Comparison of ENCODE assay signal across 20 mouse cellular contexts in genomic region chr7:134719406-134719805, GRCm38 (mm10). TPM values are rescaled to one million over a fixed set of nuclear protein-coding genes. Genes with fewer than 3 reads are reported as not detected.
A peak's percentile ranks its signal among the peaks of the same experiment; 100 is the strongest.
DNase-seq lines count a peak whose midpoint lies in the region; ATAC-seq lines count a peak whose summit lies in the region.
"Had no signal": no experiment of that assay in that cellular context is flagged by ENCODE, and none has a peak within 500 bp of the region (broad histone marks: within the 10 kb centered on the region; RNA-seq: fewer than 3 reads in every experiment).

No protein-coding gene starts in this region.

- H3K27me3 ChIP-seq in midbrain, embryonic 11.5 days (ENCODE audit: control insufficient read depth, insufficient read depth, low read length), result no peaks in the 10 kb centered on the region
- no peaks in the 10 kb centered on the region for H3K27me3 ChIP-seq in midbrain, embryonic 16.5 days (ENCODE audit: control insufficient read depth, insufficient read depth, low read depth, low read length)
- H3K27me3 ChIP-seq: CH12.LX, Patski had no signal

- peak; percentile 58 for DNase-seq in heart, adult 11 months
- no peak for DNase-seq in heart, adult 8-10 months (ENCODE audit: low spot score)
- peak; percentile 77 for DNase-seq in midbrain, embryonic 11.5 days (ENCODE audit: low spot score, missing footprints)
- DNase-seq: adrenal gland, adult 2 months; adrenal gland, adult 8-10 months; adrenal gland, postnatal 10 days; adrenal gland, postnatal 14 days; adrenal gland, postnatal 25 days; adrenal gland, postnatal 36 days; B cell, adult 2 months; cerebellum, adult 11 months; cerebellum, adult 11-12 months; cerebellum, adult 18-20 months had no signal

- no peak overlapping the region for H3K4me3 ChIP-seq in midbrain, embryonic 11.5 days (ENCODE audit: low read depth, low read length)
- no peak overlapping the region for H3K4me3 ChIP-seq in midbrain, embryonic 16.5 days (ENCODE audit: low read depth, low read length)

- no peak overlapping the region for H3K27ac ChIP-seq in midbrain, embryonic 11.5 days (ENCODE audit: low read depth, low read length)
- H3K27ac ChIP-seq in midbrain, embryonic 16.5 days (ENCODE audit: low read length), result no peak overlapping the region

- 71% methylated on average over 3 of the region's 3 CpGs for WGBS in midbrain, embryonic 11.5 days
- WGBS in midbrain, embryonic 16.5 days, result 77% methylated on average over 3 of the region's 3 CpGs

- H3K9me3 ChIP-seq in midbrain, embryonic 11.5 days (ENCODE audit: control insufficient read depth, low read length), result no peaks in the 10 kb centered on the region
- H3K9me3 ChIP-seq in midbrain, embryonic 16.5 days (replicated peaks; ENCODE audit: control insufficient read depth, low read length, poor library complexity, severe bottlenecking), result no peaks in the 10 kb centered on the region

- peaks cover 2% of the 10 kb centered on the region for H3K4me1 ChIP-seq in midbrain, embryonic 11.5 days (ENCODE audit: control insufficient read depth, insufficient read depth, low read length)
- no peaks in the 10 kb centered on the region; the same call in 1 of the 2 replicates for H3K4me1 ChIP-seq in midbrain, embryonic 16.5 days (ENCODE audit: control insufficient read depth, insufficient read depth, low read length)

- H3K4me2 ChIP-seq in midbrain, embryonic 11.5 days, result no peak overlapping the region
- no peak overlapping the region for H3K4me2 ChIP-seq in midbrain, embryonic 16.5 days (ENCODE audit: low read length)

- H3K9ac ChIP-seq in midbrain, embryonic 11.5 days (ENCODE audit: low read length), result no peak overlapping the region
- no peak overlapping the region for H3K9ac ChIP-seq in midbrain, embryonic 16.5 days (ENCODE audit: low read depth, low read length)

- ATAC-seq in midbrain, embryonic 11.5 days (ENCODE audit: low FRiP score), result no peak
- ATAC-seq in midbrain, embryonic 16.5 days, result no peak
- ATAC-seq: activated CD4-positive, CD25-positive, alpha-beta regulatory T cell, adult 4 months; CD4-positive, CD25-positive, alpha-beta regulatory T cell, adult 4 months; Patski had no signal

- H3K36me3 ChIP-seq in midbrain, embryonic 11.5 days (ENCODE audit: control insufficient read depth, insufficient read depth, low read length), result no peaks in the 10 kb centered on the region
- H3K36me3 ChIP-seq in midbrain, embryonic 16.5 days (ENCODE audit: control insufficient read depth, insufficient read depth, low read length), result no peaks in the 10 kb centered on the region
- H3K36me3 ChIP-seq: G1E had no signal

RNA-seq across cellular contexts. Expression of gene Dock1, which starts 49.0 kb away (rescaled TPM):
- 10 to 100 TPM; 26.9 to 29.2 (median 27.7) TPM for total RNA-seq in heart, adult 8-10 months (2022)
- 17.6 and 18.3 TPM in 2 replicates for polyA plus RNA-seq in midbrain, embryonic 11.5 days (2014; fragmentation: Nextera tagmentation; extraction: Ambion mirVana)
- 5.5 and 6.9 TPM in 2 replicates for polyA plus RNA-seq in midbrain, embryonic 16.5 days (2015; fragmentation: Nextera tagmentation; extraction: Ambion mirVana)
- total RNA-seq: CH12.LX, G1E, MEL had no signal
- polyA plus RNA-seq: G1E had no signal
